Mouse (Mus musculus) forebrain, embryonic 16.5 days (tissue): ENCODE results near the gene Gm4871. TPM values are rescaled to one million over a fixed set of nuclear protein-coding genes. Genes with fewer than 3 reads are reported as not detected.
A peak's percentile ranks its signal among the peaks of the same experiment; 100 is the strongest.

ENCODE experiments used
- ATAC-seq: fragments of 200-750 bp; cut with Nextera tagmentation; 2 replicates; pipeline ENCODE4 v1.8.0; 2017; ENCODE audit warnings: mild to moderate bottlenecking, moderate library complexity
- H3K27ac ChIP-seq: fragments of 300-500 bp; sonication (generic); 2 replicates; pipeline ENCODE4 v1.5.1; 2014; ENCODE audit warnings: low read length, control low read depth
- H3K27me3 ChIP-seq: fragments of 300-500 bp; sonication (generic); replicated peaks from 2 replicates; pipeline ENCODE4 v1.6.1; 2014; ENCODE audit warnings: low read length; ENCODE audit not compliant: control insufficient read depth, insufficient read depth
- H3K36me3 ChIP-seq: fragments of 300-500 bp; sonication (generic); 2 replicates; pipeline ENCODE4 v1.6.1; 2014; ENCODE audit not compliant: control insufficient read depth, insufficient read depth
- H3K4me1 ChIP-seq: fragments of 300-500 bp; sonication (generic); replicated peaks from 2 replicates; pipeline ENCODE4 v1.6.1; 2014; ENCODE audit warnings: low read length; ENCODE audit not compliant: control insufficient read depth, insufficient read depth
- H3K4me2 ChIP-seq: fragments of 300-500 bp; sonication (generic); 2 replicates; pipeline ENCODE4 v1.6.1; 2014; ENCODE audit warnings: mild to moderate bottlenecking, low read length, control low read depth
- H3K4me3 ChIP-seq: fragments of 300-500 bp; sonication (generic); replicated peaks from 2 replicates; pipeline ENCODE4 v1.5.1; 2014; ENCODE audit warnings: mild to moderate bottlenecking, low read length, control low read depth
- H3K9ac ChIP-seq: fragments of 300-500 bp; sonication (generic); replicated peaks from 2 replicates; pipeline ENCODE4 v1.6.1; 2014; ENCODE audit warnings: low read depth, low read length, control low read depth
- H3K9me3 ChIP-seq: fragments of 300-500 bp; sonication (generic); 2 replicates; pipeline ENCODE4 v1.6.1; 2016; ENCODE audit warnings: low read length; ENCODE audit not compliant: control insufficient read depth
- WGBS: fragments of 180-500 bp; shearing (Covaris S2); extraction: QIAGEN DNeasy Blood & Tissue Kit; methylation state at CpG from one replicate; pipeline ENCODE4 v1.1.7; 2014; 5-methylcytosine and 5-hydroxymethylcytosine counted together
- polyA plus RNA-seq: library from polyadenylated mRNA; unstranded; fragments of >200 nt; fragmentation: Nextera tagmentation; extraction: Ambion mirVana; gene quantifications from 2 replicates; pipeline ENCODE4 v1.2.1, GENCODE M21; 2015

The Gm4871 gene
- polyA plus RNA-seq, 1 experiment from 2014 or later, result not detected

GRCm38 (mm10) chr5:145005596-145005995 lies 27.0 kb downstream of the Gm4871 start:
- no peak for ATAC-seq
- 87% methylated on average over 6 of the region's 6 CpGs for WGBS
- no peaks in the 10 kb centered on the region for H3K27me3 ChIP-seq

GRCm38 (mm10) chr5:145004495-145004894 lies 28.1 kb downstream of the Gm4871 start:
- no peak overlapping the region for H3K27ac ChIP-seq
- H3K9me3 ChIP-seq, result no peaks in the 10 kb centered on the region
- no peak overlapping the region for H3K9ac ChIP-seq
- no peak for ATAC-seq
- no peak overlapping the region for H3K4me3 ChIP-seq
- no peak overlapping the region for H3K4me2 ChIP-seq
- no peaks in the 10 kb centered on the region for H3K27me3 ChIP-seq
- WGBS, result 86% methylated on average over 9 of the region's 9 CpGs
- H3K4me1 ChIP-seq, result no peaks in the 10 kb centered on the region
- H3K36me3 ChIP-seq, result no peaks in the 10 kb centered on the region

More at GRCm38 (mm10) chr5:145005596-145005995, 27.0 kb downstream of the Gm4871 start:
- no peak overlapping the region for H3K9ac ChIP-seq
- no peak overlapping the region for H3K4me2 ChIP-seq
- no peak overlapping the region for H3K27ac ChIP-seq
- no peaks in the 10 kb centered on the region for H3K4me1 ChIP-seq
- no peaks in the 10 kb centered on the region for H3K9me3 ChIP-seq
- no peaks in the 10 kb centered on the region for H3K36me3 ChIP-seq
- H3K4me3 ChIP-seq, result no peak overlapping the region

GRCm38 (mm10) chr5:145003362-145003761 lies 29.2 kb downstream of the Gm4871 start:
- no peak overlapping the region for H3K4me2 ChIP-seq
- no peak overlapping the region for H3K9ac ChIP-seq
- H3K27ac ChIP-seq, result no peak overlapping the region
- no peak overlapping the region for H3K4me3 ChIP-seq
- 84% methylated on average over 3 of the region's 3 CpGs for WGBS
- no peaks in the 10 kb centered on the region for H3K4me1 ChIP-seq
- H3K9me3 ChIP-seq, result no peaks in the 10 kb centered on the region
- no peaks in the 10 kb centered on the region for H3K27me3 ChIP-seq
- ATAC-seq, result no peak
- H3K36me3 ChIP-seq, result no peaks in the 10 kb centered on the region

- Histone ChIP-seq H3K4me3 (no peak overlapping the region), H3K4me2 (no peak overlapping the region), H3K27me3 (no peaks in the 10 kb centered on the region), H3K9ac (no peak overlapping the region), H3K36me3 (no peaks in the 10 kb centered on the region), H3K27ac (no peak overlapping the region), H3K4me1 (no peaks in the 10 kb centered on the region), H3K9me3 (no peaks in the 10 kb centered on the region)
- WGBS, result 28% methylated on average over 2 of the region's 2 CpGs
- no peak for ATAC-seq
These were observed 34.1 kb downstream of the Gm4871 start for GRCm38 (mm10) chr5:144998491-144998890.

GRCm38 (mm10) chr5:144990481-144990880 lies 42.1 kb downstream of the Gm4871 start:
- H3K4me1 ChIP-seq, result no peaks in the 10 kb centered on the region
- H3K4me3 ChIP-seq, result no peak overlapping the region
- no peak overlapping the region for H3K27ac ChIP-seq
- no peak overlapping the region for H3K9ac ChIP-seq
- 81% methylated on average over 5 of the region's 5 CpGs for WGBS
- no peaks in the 10 kb centered on the region for H3K36me3 ChIP-seq
- no peaks in the 10 kb centered on the region for H3K27me3 ChIP-seq
- H3K4me2 ChIP-seq, result no peak overlapping the region
- no peaks in the 10 kb centered on the region for H3K9me3 ChIP-seq
- no peak for ATAC-seq

- Histone ChIP-seq H3K27ac (no peak overlapping the region), H3K27me3 (no peaks in the 10 kb centered on the region), H3K4me3 (no peak overlapping the region), H3K4me1 (no peaks in the 10 kb centered on the region), H3K4me2 (no peak overlapping the region), H3K9me3 (no peaks in the 10 kb centered on the region), H3K36me3 (no peaks in the 10 kb centered on the region), H3K9ac (no peak overlapping the region)
- ATAC-seq, result no peak
- WGBS, result 28% methylated on average over 2 of the region's 2 CpGs
These were observed 42.5 kb downstream of the Gm4871 start for GRCm38 (mm10) chr5:144990051-144990450.

- no peak overlapping the region for H3K4me3 ChIP-seq
- ATAC-seq, result no peak
- peaks cover 2% of the 10 kb centered on the region; the same call in 1 of the 2 replicates for H3K9me3 ChIP-seq
- H3K27ac ChIP-seq, result no peak overlapping the region
- 78% methylated on average over 4 of the region's 4 CpGs for WGBS
- no peaks in the 10 kb centered on the region for H3K36me3 ChIP-seq
- no peak overlapping the region for H3K9ac ChIP-seq
- H3K4me1 ChIP-seq, result no peaks in the 10 kb centered on the region
- no peaks in the 10 kb centered on the region for H3K27me3 ChIP-seq
- H3K4me2 ChIP-seq, result no peak overlapping the region
These were observed 43.5 kb downstream of the Gm4871 start for GRCm38 (mm10) chr5:144989061-144989405.

GRCm38 (mm10) chr5:144988340-144989060 lies 44.1 kb downstream of the Gm4871 start:
- peak; percentile 49; the same call in 1 of the 2 replicates for ATAC-seq
- Histone ChIP-seq H3K36me3 (no peaks in the 10 kb centered on the region), H3K4me1 (no peaks in the 10 kb centered on the region), H3K9me3 (peaks cover 2% of the 10 kb centered on the region; the same call in 1 of the 2 replicates), H3K4me2 (no peak overlapping the region), H3K27ac (no peak overlapping the region), H3K27me3 (no peaks in the 10 kb centered on the region), H3K9ac (no peak overlapping the region), H3K4me3 (no peak overlapping the region)
- WGBS, result 55% methylated on average over 9 of the region's 9 CpGs

GRCm38 (mm10) chr5:144987561-144987960 lies 45.0 kb downstream of the Gm4871 start:
- no peak overlapping the region for H3K9ac ChIP-seq
- no peak for ATAC-seq

More at GRCm38 (mm10) chr5:144987561-144987960, 45.0 kb downstream of the Gm4871 start:
- no peaks in the 10 kb centered on the region for H3K36me3 ChIP-seq
- no peak overlapping the region for H3K4me2 ChIP-seq
- no peak overlapping the region for H3K27ac ChIP-seq
- no peaks in the 10 kb centered on the region for H3K27me3 ChIP-seq
- WGBS, result 90% methylated on average over 13 of the region's 13 CpGs
- H3K4me1 ChIP-seq, result no peaks in the 10 kb centered on the region
- peaks cover 4% of the 10 kb centered on the region; the same call in 1 of the 2 replicates for H3K9me3 ChIP-seq
- no peak overlapping the region for H3K4me3 ChIP-seq
